Mouse (Mus musculus) left cerebral cortex, adult 11 months (tissue): ENCODE data around the gene Gm11559.
"Not testable (repeated sequence)": the region's sequence is repeated elsewhere in the genome, so short reads cannot be mapped to it uniquely, and the experiment has no call there.

Experiments used
- DNase-seq: peaks from one replicate; pipeline ENCODE4 v3.0.0; 2022; ENCODE audit warnings: low spot score

Gm11559 gene

DNA sequence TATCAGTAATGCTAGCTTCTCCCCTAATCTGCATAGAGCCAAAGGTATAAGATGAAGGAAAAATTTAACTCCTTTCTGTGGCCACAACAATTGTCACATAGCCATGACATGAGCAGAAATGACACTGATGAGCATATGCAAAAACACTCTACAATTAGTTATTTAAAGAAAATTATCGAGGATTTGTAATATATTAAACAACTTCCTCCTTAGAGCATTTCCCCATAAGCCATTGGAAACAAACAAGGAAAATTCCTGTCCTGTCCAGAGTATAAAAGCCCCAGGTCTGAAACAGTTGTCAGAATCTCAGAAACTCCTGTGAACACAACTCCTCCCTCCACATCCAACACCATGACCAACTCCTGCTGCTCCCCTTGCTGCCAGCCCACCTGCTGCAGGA is at the start of gene Gm11559:
Gm11559 (plus strand) TSS at position 301 of the 400 bp plus-strand sequence.
- DNase-seq = not testable (repeated sequence)

DNA sequence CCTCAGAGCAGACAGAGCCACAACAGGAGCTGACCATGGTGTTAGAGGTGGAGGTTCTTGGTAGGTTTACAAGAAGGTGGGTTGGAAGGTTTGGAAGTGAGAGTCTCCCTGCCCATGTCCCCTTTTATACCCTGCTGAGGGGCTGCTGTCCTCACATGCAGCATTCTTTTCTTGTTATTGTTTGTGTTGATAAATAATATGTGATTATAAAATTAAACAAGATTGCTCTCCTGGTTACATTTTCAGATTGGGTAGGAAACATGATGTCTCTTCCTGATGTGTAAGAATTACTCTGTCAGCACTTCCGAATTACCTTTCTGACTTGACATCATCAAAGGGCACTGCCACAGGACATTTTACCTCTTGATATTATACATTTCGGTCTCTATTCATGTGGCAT is 48.7 kb upstream of the Gm11559 start, which contains the start of gene Gm11564:
Gm11564 (minus strand) TSS at position 101 of the 400 bp plus-strand sequence.
- DNase-seq = not testable (repeated sequence)

DNA sequence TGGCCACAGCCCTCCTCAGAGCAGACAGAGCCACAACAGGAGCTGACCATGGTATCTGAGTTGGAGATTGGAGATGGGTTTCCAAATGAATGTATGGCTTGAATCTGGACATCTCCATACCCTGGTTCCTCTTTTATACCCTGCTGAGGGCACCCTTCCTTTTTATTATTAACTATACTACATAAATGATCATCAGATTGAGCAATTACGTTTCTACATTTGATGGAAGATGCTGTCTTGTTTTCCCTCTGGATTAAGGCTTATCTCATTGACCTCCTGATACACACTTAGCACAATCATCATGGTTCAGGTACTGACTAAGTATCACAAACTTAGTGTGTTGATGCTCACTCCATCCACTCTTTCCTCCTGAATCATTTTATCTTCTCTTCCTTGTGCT is 26.3 kb upstream of the Gm11559 start, which contains the start of gene 2300003K06Rik:
2300003K06Rik (minus strand) TSS at position 101 of the 400 bp plus-strand sequence.
- no peak for DNase-seq

- no peak for DNase-seq
Measured at GRCm38 (mm10) chr11:99842185-99842584, 22.1 kb upstream of the Gm11559 start.

- no peak for DNase-seq
Measured at GRCm38 (mm10) chr11:99846746-99847145, 17.5 kb upstream of the Gm11559 start.

DNA sequence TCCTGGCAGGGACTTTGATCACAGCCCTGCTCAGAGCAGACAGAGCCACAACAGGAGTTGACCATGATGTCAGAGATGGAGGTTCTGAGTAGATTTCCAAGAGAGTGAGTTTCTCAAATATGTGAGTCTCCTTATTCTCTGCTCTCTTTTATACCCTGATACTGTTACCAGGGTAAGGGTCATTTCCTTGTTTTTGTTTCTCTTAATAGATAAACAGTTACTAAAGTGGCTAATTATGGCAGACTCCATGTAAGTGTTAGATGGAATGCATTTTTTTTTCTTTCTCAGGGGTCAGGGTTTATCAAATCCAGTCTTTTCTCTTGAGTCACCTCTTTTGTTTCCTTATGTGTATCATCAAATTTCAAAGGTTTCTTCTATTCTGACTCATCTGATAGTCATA is 12.8 kb upstream of the Gm11559 start, which contains the start of gene Krtap4-16:
Krtap4-16 (minus strand) TSS at position 101 of the 400 bp plus-strand sequence.
- no peak for DNase-seq

GRCm38 (mm10) chr11:99854121-99854520 is 10.2 kb upstream of the Gm11559 start:
- DNase-seq = no peak

DNA sequence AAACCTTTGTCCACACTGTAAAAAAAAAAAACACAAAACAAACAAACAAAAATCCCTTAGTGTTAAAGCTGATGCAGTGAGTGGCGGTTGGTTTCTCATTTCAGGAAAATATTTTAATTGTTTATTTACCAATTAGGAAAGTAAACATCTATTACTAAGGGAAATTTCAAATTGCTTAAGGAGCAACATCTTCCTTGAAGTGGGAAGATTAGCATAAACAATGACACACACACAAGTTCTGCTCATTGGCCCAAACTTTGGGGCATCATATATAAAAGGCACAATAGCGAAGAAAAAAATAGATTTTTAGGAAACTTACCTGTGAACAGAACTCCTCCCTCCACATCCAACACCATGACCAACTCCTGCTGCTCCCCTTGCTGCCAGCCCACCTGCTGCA is 6.7 kb upstream of the Gm11559 start, which contains the start of gene Gm11568:
Gm11568 (plus strand) TSS at position 301 of the 400 bp plus-strand sequence.
- DNase-seq = no peak

- DNase-seq = no peak
Measured at GRCm38 (mm10) chr11:99858761-99859160, 5.5 kb upstream of the Gm11559 start.

DNA sequence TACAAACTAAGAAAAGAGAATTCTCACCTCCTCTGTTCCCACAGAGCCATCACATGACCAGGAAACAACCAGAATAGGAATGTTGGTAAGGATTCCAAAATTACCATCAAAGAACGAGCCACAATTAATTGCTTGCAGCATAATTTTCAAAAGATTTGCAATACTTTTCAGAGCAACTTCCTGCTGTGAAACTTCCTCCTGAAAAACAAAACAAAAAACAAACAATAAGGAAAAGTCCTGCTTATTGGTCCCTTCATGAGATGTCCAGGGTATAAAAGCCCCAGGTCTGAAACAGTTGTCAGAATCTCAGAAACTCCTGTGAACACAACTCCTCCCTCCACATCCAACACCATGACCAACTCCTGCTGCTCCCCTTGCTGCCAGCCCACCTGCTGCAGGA is 8.8 kb downstream of the Gm11559 start, which contains the start of gene Krtap9-1:
Krtap9-1 (plus strand) TSS at position 301 of the 400 bp plus-strand sequence.
- not testable (repeated sequence) for DNase-seq

- not testable (repeated sequence) for DNase-seq
Measured at GRCm38 (mm10) chr11:99878887-99879286, 14.6 kb downstream of the Gm11559 start, which contains the start of gene Gm11567. Gene Gm11567 (plus strand): TSS chr11:99879187.

DNA sequence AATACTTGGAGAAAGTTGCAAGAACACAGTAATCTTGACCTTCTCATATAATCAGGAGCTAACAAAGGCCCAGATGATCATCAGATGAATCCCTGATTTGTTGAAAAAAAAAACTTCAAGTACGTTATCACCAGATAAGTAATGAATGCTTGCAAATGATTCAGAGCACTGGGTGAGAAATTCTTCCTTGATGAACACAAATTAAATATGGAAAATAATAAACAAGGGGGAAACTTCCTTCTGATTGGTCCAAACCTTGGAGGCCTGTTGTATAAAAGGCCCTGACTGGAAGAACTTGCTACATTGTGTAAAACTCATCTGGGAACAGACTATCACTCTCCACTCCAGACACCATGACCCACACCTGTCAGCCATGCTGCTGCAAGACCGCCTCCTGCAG is 43.3 kb downstream of the Gm11559 start, which contains the start of gene Krtap31-1:
Krtap31-1 (plus strand) TSS at position 301 of the 400 bp plus-strand sequence.
- no peak for DNase-seq

GRCm38 (mm10) chr11:99914451-99914850 is 50.2 kb downstream of the Gm11559 start, which contains the start of gene Gm11565:
Gene Gm11565 (plus strand): TSS chr11:99914751.
- no peak for DNase-seq
